Mouse (Mus musculus) heart, postnatal 0 days (tissue): Measurements from ENCODE around the gene Ino80b. TPM values are rescaled to one million over a fixed set of nuclear protein-coding genes. Genes with fewer than 3 reads are reported as not detected.
A peak's percentile ranks its signal among the peaks of the same experiment; 100 is the strongest.

Experiments
- ATAC-seq: fragments of 200-750 bp; cut with Nextera tagmentation; 2 replicates; pipeline ENCODE4 v1.8.0; 2017; ENCODE audit warnings: low read depth, moderate number of reproducible peaks, moderate library complexity; ENCODE audit not compliant: insufficient read depth
- DNase-seq: peaks from one replicate; pipeline ENCODE4 v3.0.0-alpha.2; 2016; ENCODE audit warnings: low spot score
- H3K27ac ChIP-seq: fragments of 300-500 bp; sonication (generic); 2 replicates; pipeline ENCODE4 v1.5.1; 2014; ENCODE audit warnings: low read depth, mild to moderate bottlenecking
- H3K27me3 ChIP-seq: fragments of 300-500 bp; sonication (generic); 2 replicates; pipeline ENCODE4 v1.6.1; 2014; ENCODE audit warnings: low read length, mixed read lengths; ENCODE audit not compliant: control insufficient read depth, insufficient read depth
- H3K36me3 ChIP-seq: fragments of 300-500 bp; sonication (generic); replicated peaks from 2 replicates; pipeline ENCODE4 v1.6.1; 2014; ENCODE audit warnings: low read length, mixed read lengths; ENCODE audit not compliant: control insufficient read depth, insufficient read depth
- H3K4me1 ChIP-seq: fragments of 300-500 bp; sonication (generic); 2 replicates; pipeline ENCODE4 v1.6.1; 2014; ENCODE audit warnings: antibody characterized with exemption; ENCODE audit not compliant: control insufficient read depth, insufficient read depth
- H3K4me2 ChIP-seq: fragments of 300-500 bp; sonication (generic); 2 replicates; pipeline ENCODE4 v1.6.1; 2014; ENCODE audit warnings: low read depth, mild to moderate bottlenecking, low read length, moderate library complexity
- H3K4me3 ChIP-seq: fragments of 300-500 bp; sonication (generic); 2 replicates; pipeline ENCODE4 v1.5.1; 2014; ENCODE audit warnings: low read depth, low read length
- H3K9ac ChIP-seq: fragments of 300-500 bp; sonication (generic); replicated peaks from 2 replicates; pipeline ENCODE4 v1.6.1; 2014; ENCODE audit warnings: low read depth, low read length, mixed read lengths
- H3K9me3 ChIP-seq: fragments of 300-500 bp; sonication (generic); replicated peaks from 2 replicates; pipeline ENCODE4 v1.6.1; 2016; ENCODE audit warnings: low read length; ENCODE audit not compliant: control insufficient read depth
- CTCF ChIP-seq: IDR thresholded peaks from 2 replicates; pipeline ENCODE4 v1.5.1; 2016; ENCODE audit warnings: antibody characterized with exemption, control low read depth, low read depth
- EP300 ChIP-seq: IDR thresholded peaks from 2 replicates; pipeline ENCODE4 v1.6.1; 2016; ENCODE audit warnings: antibody characterized with exemption, low read depth
- WGBS: fragments of 180-500 bp; shearing (Covaris S2); extraction: QIAGEN DNeasy Blood & Tissue Kit; methylation state at CpG from one replicate; pipeline ENCODE4 v1.1.7; 2014; 5-methylcytosine and 5-hydroxymethylcytosine counted together
- polyA plus RNA-seq: library from polyadenylated mRNA; unstranded; fragments of >200 nt; fragmentation: Nextera tagmentation; extraction: Ambion mirVana; gene quantifications from 2 replicates; pipeline ENCODE4 v1.2.1, GENCODE M21; 2015
- total RNA-seq: library from RNA; depleted of rRNA; stranded (reverse); fragments of >200 nt; gene quantifications from 2 replicates; pipeline ENCODE4 v1.2.3, GENCODE M21; 2014; ENCODE audit warnings: low replicate concordance

The Ino80b gene
- total and polyA plus RNA-seq, 2 experiments from 2014 or later, result 5.5 to 8.9 TPM

DNA sequence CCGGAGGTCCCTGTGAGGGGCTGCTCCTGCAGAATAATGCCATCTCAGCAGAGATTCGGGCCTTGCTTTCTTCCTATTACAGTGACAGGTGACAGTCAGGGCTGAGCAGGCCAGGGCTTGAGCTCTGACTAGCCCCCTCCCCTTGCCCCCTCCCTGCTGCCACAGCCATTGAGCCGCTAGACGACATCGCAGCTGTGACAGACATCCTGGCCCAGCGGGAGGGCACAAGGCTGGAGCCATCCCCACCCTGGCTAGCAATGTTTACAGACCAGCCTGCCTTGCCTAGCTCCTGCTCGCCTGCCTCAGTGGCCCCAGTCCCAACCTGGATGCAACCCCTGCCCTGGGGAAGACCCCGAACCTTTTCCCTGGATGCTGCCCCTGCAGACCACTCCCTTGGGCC lies 26.5 kb upstream of the Ino80b start:
- no peaks in the 10 kb centered on the region for H3K9me3 ChIP-seq
- peaks cover 36% of the 10 kb centered on the region for H3K36me3 ChIP-seq
- no peak overlapping the region for H3K4me3 ChIP-seq
- ATAC-seq (no peak), DNase-seq (no peak)
- TF ChIP-seq EP300 (no peak), CTCF (no peak)
- H3K27me3 ChIP-seq, result no peaks in the 10 kb centered on the region
- H3K9ac ChIP-seq, result no peak overlapping the region
- H3K4me1 ChIP-seq, result 0 out of 2 replicates have a peak, but pooled peaks cover 4% of the 10 kb centered on the region
- no peak overlapping the region for H3K4me2 ChIP-seq
- 41% methylated on average over 8 of the region's 8 CpGs for WGBS
- no peak overlapping the region for H3K27ac ChIP-seq

DNA sequence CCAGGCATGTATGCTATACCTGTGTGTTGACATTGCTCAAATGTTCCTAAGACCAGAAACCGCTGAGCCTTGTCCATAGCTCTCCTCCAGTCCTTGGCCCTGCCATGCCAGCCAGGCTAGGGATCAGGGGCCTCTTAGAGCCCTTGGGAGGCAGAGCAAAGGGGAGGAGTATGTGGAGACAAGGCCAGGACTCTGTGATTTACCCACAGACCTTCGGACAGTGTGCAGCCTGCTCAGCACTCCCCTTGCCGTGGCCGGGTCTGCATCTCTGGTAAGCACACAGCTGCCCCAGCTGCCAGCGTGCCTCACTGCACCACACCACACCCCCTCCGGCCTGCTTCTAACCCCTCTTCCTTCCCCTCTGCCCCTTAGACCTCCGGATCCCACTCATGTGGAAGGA lies 22.0 kb upstream of the Ino80b start:
- H3K4me3 ChIP-seq, result no peak overlapping the region
- H3K36me3 ChIP-seq, result peaks cover 32% of the 10 kb centered on the region
- H3K9ac ChIP-seq, result no peak overlapping the region
- no peaks in the 10 kb centered on the region for H3K9me3 ChIP-seq
- no peak overlapping the region for H3K4me2 ChIP-seq
- 58% methylated on average over 7 of the region's 7 CpGs for WGBS
- no peak for DNase-seq
- peaks cover 6% of the 10 kb centered on the region; the same call in 1 of the 2 replicates for H3K4me1 ChIP-seq
- H3K27ac ChIP-seq, result no peak overlapping the region
- TF ChIP-seq CTCF (no peak), EP300 (no peak)
- no peak for ATAC-seq
- no peaks in the 10 kb centered on the region for H3K27me3 ChIP-seq

DNA sequence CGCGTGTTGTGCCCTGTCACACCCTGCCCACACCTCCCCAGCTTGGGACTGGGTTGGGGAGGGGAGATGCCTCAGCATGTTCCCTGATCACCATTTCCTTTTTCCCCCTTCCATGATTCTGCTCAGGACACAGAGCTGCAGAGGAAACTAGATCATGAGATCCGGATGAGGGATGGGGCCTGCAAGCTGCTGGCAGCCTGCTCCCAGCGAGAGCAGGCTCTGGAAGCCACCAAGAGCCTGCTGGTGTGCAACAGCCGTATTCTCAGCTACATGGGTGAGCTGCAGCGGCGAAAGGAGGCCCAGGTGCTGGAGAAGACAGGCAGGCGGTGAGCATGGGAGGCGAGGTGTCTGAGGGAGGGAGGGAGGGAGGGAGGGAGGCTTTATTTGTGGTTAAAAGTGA lies 20.6 kb upstream of the Ino80b start:
- 61% methylated on average over 9 of the region's 9 CpGs for WGBS
- peaks cover 26% of the 10 kb centered on the region for H3K36me3 ChIP-seq

DNA sequence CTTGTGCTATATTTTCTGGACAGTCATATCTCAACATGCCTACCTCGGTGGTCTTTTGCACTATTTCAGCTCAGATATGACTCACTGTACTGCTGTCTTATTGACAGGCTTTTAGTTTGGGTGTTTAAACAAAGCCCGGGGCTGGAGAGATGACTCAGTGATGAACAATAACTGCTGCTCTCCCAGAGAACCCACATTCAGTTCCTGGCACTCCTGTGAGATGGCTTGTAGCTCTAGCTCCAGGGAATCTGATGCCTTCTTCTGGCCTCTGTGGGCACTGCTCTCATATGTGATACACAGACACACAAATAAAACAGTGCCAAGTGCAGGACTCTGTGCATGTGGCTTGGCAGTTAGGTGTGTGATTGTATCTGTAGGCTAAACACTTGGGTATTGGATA lies 20.0 kb upstream of the Ino80b start:
- Histone ChIP-seq H3K27me3 (no peaks in the 10 kb centered on the region), H3K4me2 (no peak overlapping the region), H3K27ac (no peak overlapping the region), H3K36me3 (peaks cover 26% of the 10 kb centered on the region), H3K9ac (no peak overlapping the region), H3K9me3 (no peaks in the 10 kb centered on the region), H3K4me3 (no peak overlapping the region), H3K4me1 (peaks cover 18% of the 10 kb centered on the region; the same call in 1 of the 2 replicates)
- ATAC-seq (no peak), DNase-seq (no peak)
- 69% methylated on average over 2 of the region's 2 CpGs for WGBS
- no peak for TF ChIP-seq CTCF

More for the DNA sequence above, 20.6 kb upstream of the Ino80b start:
- no peak overlapping the region; the same call in 1 of the 2 replicates for H3K9ac ChIP-seq
- H3K4me2 ChIP-seq, result peak overlapping the region; percentile 16; the same call in 1 of the 2 replicates
- ATAC-seq (no peak), DNase-seq (no peak)
- no peaks in the 10 kb centered on the region for H3K27me3 ChIP-seq
- peak overlapping the region; percentile 52 for H3K27ac ChIP-seq
- TF ChIP-seq CTCF (no peak), EP300 (no peak)
- H3K4me1 ChIP-seq, result peaks cover 18% of the 10 kb centered on the region; the same call in 1 of the 2 replicates
- no peaks in the 10 kb centered on the region for H3K9me3 ChIP-seq
- H3K4me3 ChIP-seq, result no peak overlapping the region

DNA sequence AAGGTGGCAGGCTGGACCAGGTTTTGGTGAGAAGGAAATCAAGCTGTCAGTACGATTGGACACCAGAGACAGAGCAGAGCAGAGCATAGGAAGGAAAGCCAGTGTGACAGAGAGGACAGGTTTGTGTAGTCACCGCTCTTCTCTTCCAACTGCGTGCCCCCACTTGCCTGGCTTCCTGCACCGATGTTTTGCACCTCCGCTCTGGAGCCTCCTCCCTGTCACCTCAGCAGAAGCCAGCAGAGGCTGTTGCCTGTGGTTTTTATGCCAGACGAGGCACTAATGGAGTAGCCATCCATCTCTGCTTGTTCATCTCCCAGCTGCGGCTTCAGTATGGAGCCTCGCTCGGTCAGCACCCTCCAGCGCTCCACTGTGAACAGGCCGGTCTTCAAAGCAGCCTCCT lies 17.7 kb upstream of the Ino80b start:
- Histone ChIP-seq H3K27me3 (no peaks in the 10 kb centered on the region), H3K9me3 (no peaks in the 10 kb centered on the region), H3K4me3 (peak overlapping the region; percentile 35; the same call in 1 of the 2 replicates), H3K27ac (no peak overlapping the region), H3K9ac (no peak overlapping the region), H3K4me1 (peaks cover 27% of the 10 kb centered on the region), H3K36me3 (peaks cover 8% of the 10 kb centered on the region), H3K4me2 (peak overlapping the region; percentile 61)
- WGBS, result 56% methylated on average over 11 of the region's 11 CpGs
- ATAC-seq, result no peak
- TF ChIP-seq EP300 (no peak), CTCF (no peak)
- DNase-seq, result no peak

DNA sequence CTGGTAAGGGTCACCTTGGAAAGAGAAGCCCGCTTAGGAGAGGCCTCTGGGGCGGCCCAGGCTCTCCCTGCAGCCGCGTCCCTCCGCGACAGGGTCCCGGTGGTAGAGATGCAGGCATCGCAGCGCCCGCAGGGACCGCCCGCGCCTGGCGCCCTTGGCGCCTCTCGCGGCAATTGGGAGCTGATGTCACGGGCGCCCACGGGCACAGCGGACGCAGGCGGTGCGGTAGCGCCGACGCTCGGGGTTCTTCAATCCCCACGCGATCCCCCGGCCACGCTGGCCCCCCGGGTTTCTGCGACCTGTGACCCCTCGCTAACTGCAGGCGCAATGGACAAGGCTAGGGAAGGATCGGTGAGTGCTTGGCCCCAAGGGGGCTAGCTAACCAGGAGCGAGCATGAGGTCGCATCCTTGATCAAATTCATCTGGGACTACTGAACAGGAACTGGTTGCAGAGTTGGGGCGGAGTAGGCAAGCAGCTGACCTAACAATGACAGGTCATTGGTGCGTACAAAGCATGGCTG lies 17.0 kb upstream of the Ino80b start:
- Histone ChIP-seq H3K36me3 (peaks cover 4% of the 10 kb centered on the region; the same call in 1 of the 2 replicates), H3K27ac (peak overlapping the region; percentile 49), H3K9ac (peak overlapping the region; percentile 32), H3K27me3 (no peaks in the 10 kb centered on the region), H3K4me3 (peak overlapping the region; percentile 35), H3K4me2 (peak overlapping the region; percentile 61), H3K9me3 (no peaks in the 10 kb centered on the region), H3K4me1 (peaks cover 28% of the 10 kb centered on the region)
- DNase-seq (no peak), ATAC-seq (peak; percentile 39; the same call in 1 of the 2 replicates)
- TF ChIP-seq EP300 (no peak), CTCF (no peak)
- WGBS, result 8% methylated on average over 41 of the region's 41 CpGs
